Mouse (Mus musculus) regulatory T cell (primary cell): ENCODE measurements at regions not wholly inside any gene's neighbourhood (a gene's known extent, or its start where the extent isn't known, plus 50 kb on each side); places are given as distances from the start of the nearest gene placed in this dataset.

ENCODE experiments used
- in situ Hi-C: fragments of 300-600 bp; cut with MboI, MseI; formaldehyde crosslinking; loops from one replicate; pipeline ENCODE4 v1.15.1; 2025; ENCODE audit warnings: high pct_unique_total_duplicates

- in situ Hi-C loops: no loop called here
Observed at GRCm38 (mm10) chr11:21033823-21034401, 57.2 kb upstream of the Peli1 start.

DNA sequence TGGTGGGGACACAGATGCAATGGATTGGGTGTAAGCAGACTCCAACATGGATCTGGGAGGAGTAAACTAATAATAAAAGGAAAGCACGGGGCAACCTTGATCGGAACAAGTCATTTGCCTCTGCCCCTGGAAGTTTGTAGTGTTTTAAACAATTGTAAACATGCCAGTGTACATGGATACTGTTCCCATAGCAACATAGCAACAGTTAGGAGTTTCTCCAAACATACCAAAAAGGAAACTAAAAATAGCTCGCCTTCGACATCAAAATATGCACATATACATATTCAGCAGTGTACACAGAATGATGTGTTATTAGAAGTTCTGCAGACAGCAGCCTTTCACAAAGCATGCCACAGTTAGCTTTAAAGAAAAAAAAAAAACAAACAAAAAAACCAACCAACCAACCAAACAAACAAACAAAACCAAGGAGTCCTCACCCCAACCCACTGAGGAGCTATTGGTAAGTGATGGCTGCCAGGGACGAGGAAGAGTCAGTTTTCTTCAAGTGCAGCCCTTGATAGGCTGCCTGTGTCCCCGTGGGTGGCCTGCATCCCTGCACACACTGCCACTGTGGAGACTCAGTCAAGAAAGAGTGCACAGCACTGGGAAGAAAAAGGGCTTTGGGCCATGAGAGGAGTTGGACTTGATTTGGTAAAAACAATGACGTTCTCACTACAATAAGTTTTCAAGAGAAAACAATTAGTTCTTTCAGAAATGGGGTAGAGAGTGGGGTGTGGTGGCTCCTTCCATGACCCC lies 54.8 kb upstream of the Peli1 start:
- in situ Hi-C loops: no loop called here

DNA sequence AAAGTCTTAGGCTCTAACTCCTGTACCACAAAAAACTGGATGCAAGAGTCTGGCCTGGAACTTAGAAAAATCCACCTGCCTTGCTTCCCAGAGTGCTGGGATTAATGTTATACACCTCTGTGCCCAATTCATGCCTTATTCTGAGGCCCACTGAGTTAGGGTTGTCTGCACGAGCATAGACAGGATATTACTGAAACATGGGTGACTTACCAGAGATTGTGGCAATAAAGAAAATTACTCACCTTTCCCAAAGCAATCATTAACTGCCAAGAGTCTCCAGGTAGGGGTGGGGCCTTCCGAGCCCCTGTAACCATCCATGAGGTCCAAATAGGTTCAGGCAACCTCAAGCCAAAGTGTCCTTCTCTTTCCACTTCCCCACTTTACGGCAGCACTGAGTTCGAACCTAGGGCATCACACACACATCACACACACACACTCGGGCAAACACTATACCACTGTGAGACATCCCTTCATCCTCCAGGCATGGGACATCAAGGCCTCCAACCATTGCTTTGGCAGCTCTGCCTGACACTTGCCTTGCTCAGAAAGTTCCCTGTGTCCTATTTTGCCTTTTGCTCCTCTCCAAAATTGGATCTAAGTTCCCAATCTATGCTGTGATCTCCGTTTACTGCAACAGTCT lies 53.7 kb upstream of the Peli1 start:
- in situ Hi-C loops: no loop called here

GRCm38 (mm10) chr11:21041201-21041600 lies 49.9 kb upstream of the Peli1 start:
- in situ Hi-C loops: loop anchor here (5.0 kb wide), 1 partner anchor 36 kb away; no protein-coding TSS in a partner anchor
